Mouse (Mus musculus) thymus, adult 2 months (tissue): ENCODE results near the gene Anapc2. TPM values are rescaled to one million over a fixed set of nuclear protein-coding genes. Genes with fewer than 3 reads are reported as not detected.
"Not testable (repeated sequence)": the region's sequence is repeated elsewhere in the genome, so short reads cannot be mapped to it uniquely, and the experiment has no call there.

Source experiments
- DNase-seq: peaks from one replicate; pipeline ENCODE4 v3.0.0; 2021
- H3K27ac ChIP-seq: fragments of 200-500 bp; 2 replicates; pipeline ENCODE4 v1.5.1; 2012; ENCODE audit warnings: low read length, control low read depth; ENCODE audit not compliant: control insufficient read depth, insufficient read depth
- H3K27me3 ChIP-seq: fragments of 200-500 bp; 2 replicates; pipeline ENCODE4 v1.6.1; 2012; ENCODE audit warnings: mild to moderate bottlenecking, low read length, moderate library complexity, mixed read lengths; ENCODE audit not compliant: control insufficient read depth, insufficient read depth
- H3K36me3 ChIP-seq: fragments of 200-500 bp; 2 replicates; pipeline ENCODE4 v1.6.1; 2012; ENCODE audit warnings: mild to moderate bottlenecking, low read length, moderate library complexity; ENCODE audit not compliant: control insufficient read depth, insufficient read depth
- H3K4me1 ChIP-seq: fragments of 200-500 bp; replicated peaks from 2 replicates; pipeline ENCODE4 v1.6.1; 2012; ENCODE audit warnings: low read length; ENCODE audit not compliant: control insufficient read depth, insufficient read depth
- H3K4me3 ChIP-seq: fragments of 200-500 bp; 2 replicates; pipeline ENCODE4 v1.5.1; 2012; ENCODE audit warnings: mild to moderate bottlenecking, low read length, control low read depth, moderate library complexity; ENCODE audit not compliant: control insufficient read depth, insufficient read depth
- CTCF ChIP-seq: fragments of 200-500 bp; IDR thresholded peaks from 2 replicates; pipeline ENCODE4 v1.5.1; 2012; ENCODE audit warnings: mild to moderate bottlenecking, control low read depth, low read length, moderate library complexity, borderline replicate concordance; ENCODE audit not compliant: control insufficient read depth, poor library complexity, insufficient read depth; ENCODE audit errors: extremely low read depth
- POLR2A ChIP-seq: fragments of 200-500 bp; IDR thresholded peaks from 2 replicates; pipeline ENCODE4 v1.6.1; 2012; ENCODE audit warnings: mild to moderate bottlenecking, low read length, control low read depth, moderate library complexity; ENCODE audit not compliant: control insufficient read depth, poor library complexity, insufficient read depth; ENCODE audit errors: extremely low read depth
- WGBS: fragments of 180-500 bp; shearing (Covaris S2); methylation state at CpG from one replicate; pipeline ENCODE4 v1.1.7; 2018; 5-methylcytosine and 5-hydroxymethylcytosine counted together
- polyA plus RNA-seq: library from polyadenylated mRNA; depleted of rRNA; stranded (reverse); fragments of >200 nt; gene quantifications from 2 replicates; pipeline ENCODE4 v1.2.3, GENCODE M21; 2012

Gene Anapc2
- polyA plus RNA-seq, 1 experiment = 144 TPM

DNA sequence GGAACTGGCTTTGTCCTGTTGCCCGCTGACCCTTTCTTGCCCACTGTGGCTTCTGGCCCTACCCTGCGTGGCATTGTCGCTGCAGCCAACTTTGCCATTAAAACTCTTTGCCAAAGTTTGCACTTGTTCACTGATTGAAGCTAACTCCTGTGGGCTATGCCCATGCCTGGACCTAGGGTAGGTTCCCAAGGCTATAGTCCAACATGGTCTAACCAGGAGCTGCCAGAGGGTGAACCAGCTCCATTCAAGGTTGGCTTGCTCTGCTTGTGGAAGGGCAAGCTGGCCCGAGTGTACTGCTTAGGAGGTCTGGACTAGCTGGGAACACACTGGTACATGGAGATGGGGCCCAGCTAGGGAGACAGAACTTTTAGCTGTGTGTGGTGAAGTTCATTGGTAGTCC lies 28.1 kb upstream of the Anapc2 start:
- H3K4me3 ChIP-seq = no peak overlapping the region
- WGBS = 93% methylated on average over 4 of the region's 4 CpGs
- peaks cover 12% of the 10 kb centered on the region for H3K27me3 ChIP-seq
- peaks cover 6% of the 10 kb centered on the region for H3K36me3 ChIP-seq
- H3K4me1 ChIP-seq = peaks cover 20% of the 10 kb centered on the region
- no peak for DNase-seq
- H3K27ac ChIP-seq = no peak overlapping the region
- TF ChIP-seq CTCF (no peak), POLR2A (no peak)

- DNase-seq = no peak
Observed at GRCm38 (mm10) chr2:25246183-25247072, 25.9 kb upstream of the Anapc2 start, which contains the start of gene AL732309.1. Gene AL732309.1, minus strand, starts transcription at chr2:25246863.

DNA sequence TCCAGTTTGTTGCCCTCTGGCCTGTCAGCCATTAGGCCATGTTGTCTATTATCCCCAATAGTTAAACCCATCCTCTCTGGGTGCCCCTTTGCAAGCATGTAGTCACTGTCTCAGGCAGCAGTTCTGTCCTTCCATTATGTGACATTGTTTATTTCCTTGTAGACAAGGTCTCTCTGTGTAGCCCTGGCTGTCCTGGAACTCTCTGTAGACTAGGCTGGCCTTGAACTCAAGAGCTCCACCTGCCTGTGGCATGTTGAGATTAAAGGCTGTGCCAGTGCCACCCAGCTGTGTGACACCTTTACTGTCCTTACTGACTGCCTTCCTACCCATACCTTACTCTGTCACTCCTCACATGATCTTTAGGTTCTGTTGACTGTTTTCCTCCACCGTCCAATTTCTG lies 19.9 kb upstream of the Anapc2 start:
- TF ChIP-seq CTCF (no peak), POLR2A (no peak)
- Histone ChIP-seq H3K27me3 (no peaks in the 10 kb centered on the region), H3K36me3 (peaks cover 18% of the 10 kb centered on the region), H3K4me3 (no peak overlapping the region), H3K4me1 (peaks cover 6% of the 10 kb centered on the region), H3K27ac (no peak overlapping the region)
- WGBS = 92% methylated on average over 1 of the region's 1 CpGs
- DNase-seq = peak; percentile 30

More at GRCm38 (mm10) chr2:25246183-25247072, 25.9 kb upstream of the Anapc2 start, which contains the start of gene AL732309.1:
- WGBS = 94% methylated on average over 10 of the region's 10 CpGs
- Histone ChIP-seq H3K27ac (no peak within 1 kb of the TSS), H3K4me1 (peaks cover 9% of the 10 kb centered on the region), H3K27me3 (peaks cover 11% of the 10 kb centered on the region), H3K4me3 (no peak within 1 kb of the TSS), H3K36me3 (peaks cover 18% of the 10 kb centered on the region)
- TF ChIP-seq POLR2A = no peak
- TF ChIP-seq CTCF = no peak

GRCm38 (mm10) chr2:25255284-25255779 lies 16.9 kb upstream of the Anapc2 start, which contains the start of gene Tmem203:
Gene Tmem203, plus strand, starts transcription at chr2:25255439.
- H3K4me3 ChIP-seq = peak within 1 kb of the TSS; percentile 82
- 0 out of 2 replicates have a peak, but pooled peaks cover 3% of the 10 kb centered on the region for H3K36me3 ChIP-seq
- H3K27ac ChIP-seq = peak within 1 kb of the TSS; percentile 73
- TF ChIP-seq CTCF (0 out of 2 replicates have a peak, but pooled peaks have one; percentile 27), POLR2A (peak; percentile 77)
- under 1% methylated on average over 39 of the region's 39 CpGs for WGBS
- DNase-seq = peak; percentile 86
- peaks cover 6% of the 10 kb centered on the region for H3K4me1 ChIP-seq
- no peaks in the 10 kb centered on the region for H3K27me3 ChIP-seq

DNA sequence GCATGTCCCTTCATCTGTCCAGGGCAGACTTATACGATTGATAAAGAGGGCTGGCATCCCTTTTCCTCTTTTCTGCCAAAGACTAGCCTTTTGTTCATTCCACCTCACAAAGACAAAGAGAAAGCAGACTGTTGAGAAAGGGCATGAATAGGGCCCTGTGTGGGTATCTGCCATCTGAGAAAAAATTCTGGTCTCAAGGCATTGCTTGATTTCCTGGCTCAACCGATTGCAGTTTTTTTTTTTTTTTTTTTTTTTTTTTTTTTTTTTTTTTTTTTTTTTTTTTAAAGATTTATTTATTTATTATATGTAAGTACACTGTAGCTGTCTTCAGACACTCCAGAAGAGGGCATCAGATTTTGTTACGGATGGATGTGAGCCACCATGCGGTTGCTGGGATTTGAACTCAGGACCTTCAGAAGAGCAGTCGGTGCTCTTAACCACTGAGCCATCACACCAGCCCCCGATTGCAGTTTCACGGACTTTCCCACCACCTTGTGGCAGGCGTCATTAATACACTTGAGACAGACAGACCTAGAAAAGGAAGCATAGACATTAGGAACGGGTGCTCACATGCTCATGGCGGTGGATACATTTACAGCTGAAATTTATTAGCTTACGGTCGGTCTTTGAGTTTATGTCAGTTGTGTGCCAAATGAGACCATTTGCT lies 15.7 kb upstream of the Anapc2 start:
- peak; percentile 70 for DNase-seq

DNA sequence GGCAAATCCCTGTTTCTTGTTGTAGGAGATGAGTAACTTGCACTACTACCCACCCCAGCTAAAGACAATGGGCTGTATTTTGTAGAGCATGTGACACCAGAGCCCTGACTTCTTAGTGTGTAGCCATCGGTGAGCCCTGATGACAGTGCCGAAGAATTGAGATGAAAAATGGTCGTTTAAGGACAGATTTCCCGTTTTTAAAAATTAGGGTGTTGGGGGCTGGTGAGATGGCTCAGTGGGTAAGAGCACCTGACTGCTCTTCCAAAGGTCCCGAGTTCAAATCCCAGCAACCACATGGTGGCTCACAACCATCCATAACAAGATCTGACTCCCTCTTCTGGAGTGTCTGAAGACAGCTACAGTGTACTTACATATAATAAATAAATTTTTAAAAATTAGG lies 15.0 kb upstream of the Anapc2 start:
- H3K4me1 ChIP-seq, H3K27ac ChIP-seq, H3K4me3 ChIP-seq, H3K27me3 ChIP-seq, H3K36me3 ChIP-seq, DNase-seq: not testable (repeated sequence)
- 86% methylated on average over 5 of the region's 5 CpGs for WGBS

More for the DNA sequence above, 15.7 kb upstream of the Anapc2 start:
- H3K27ac ChIP-seq, H3K27me3 ChIP-seq, H3K4me1 ChIP-seq, H3K4me3 ChIP-seq, H3K36me3 ChIP-seq: not testable (repeated sequence)
- 32% methylated on average over 12 of the region's 12 CpGs for WGBS
